In genomic region chr4:94473286-94473685, GRCm38 (mm10) we compare ENCODE assay signal across 19 mouse cellular contexts.
A peak's percentile ranks its signal among the peaks of the same experiment; 100 is the strongest.
DNase-seq lines count a peak whose midpoint lies in the region; ATAC-seq lines count a peak whose summit lies in the region.
"Had no signal": no experiment of that assay in that cellular context is flagged by ENCODE, and none has a peak within 500 bp of the region (broad histone marks: within the 10 kb centered on the region; RNA-seq: fewer than 3 reads in every experiment).

No protein-coding gene starts in this region.

- H3K27me3 ChIP-seq in heart, embryonic 11.5 days (ENCODE audit: control insufficient read depth, insufficient read depth, low read length), result no peaks in the 10 kb centered on the region
- H3K27me3 ChIP-seq: embryonic facial prominence, embryonic 13.5 days; forebrain, embryonic 13.5 days; heart, embryonic 13.5 days; hindbrain, embryonic 15.5 days had no signal

- H3K27ac ChIP-seq in heart, embryonic 11.5 days (ENCODE audit: low read depth, low read length), result no peak overlapping the region
- H3K27ac ChIP-seq: embryonic facial prominence, embryonic 13.5 days; forebrain, embryonic 13.5 days; heart, embryonic 13.5 days; hindbrain, embryonic 15.5 days had no signal

- DNase-seq in adrenal gland, adult 2 months, result peak; percentile 64
- DNase-seq in adrenal gland, adult 18-20 months (ENCODE audit: low spot score in 2 of 2), result no peak
- DNase-seq in heart, adult 8-10 months (ENCODE audit: low spot score), result peak; percentile 3
- peak; percentile 13 for DNase-seq in adrenal gland, postnatal 10 days
- peak; percentile 41 for DNase-seq in skeletal muscle tissue, adult 2 months (ENCODE audit: low read depth, low spot score)
- no peak for DNase-seq in frontal cortex, postnatal 10 days (ENCODE audit: low spot score in 2 of 2)
- DNase-seq: cerebellum, adult 11-12 months; cerebellum, adult 9-10 months; cerebellum, postnatal 25 days; forebrain, postnatal 0 days; heart, postnatal 36 days; kidney, adult 9 months had no signal

- no peaks in the 10 kb centered on the region for H3K4me1 ChIP-seq in heart, embryonic 11.5 days (ENCODE audit: control insufficient read depth, insufficient read depth, low read length)
- H3K4me1 ChIP-seq: embryonic facial prominence, embryonic 13.5 days; forebrain, embryonic 13.5 days; hindbrain, embryonic 15.5 days had no signal

- WGBS in heart, embryonic 11.5 days (ENCODE audit: insufficient replicate concordance), result 87% methylated on average over 1 of the region's 1 CpGs

- no peak for ATAC-seq in heart, embryonic 11.5 days (replicated peaks; ENCODE audit: insufficient number of reproducible peaks, low FRiP score, low TSS enrichment)
- ATAC-seq: forebrain, embryonic 13.5 days; forebrain, postnatal 0 days; inflammation-experienced regulatory T-cells, adult 6 months; intestine, postnatal 0 days had no signal

- H3K9ac ChIP-seq in heart, embryonic 11.5 days (ENCODE audit: low read depth, low read length), result no peak overlapping the region
- H3K9ac ChIP-seq: embryonic facial prominence, embryonic 13.5 days; forebrain, embryonic 13.5 days; forebrain, postnatal 0 days; heart, embryonic 13.5 days; hindbrain, embryonic 15.5 days had no signal

- H3K9me3 ChIP-seq in heart, embryonic 11.5 days (replicated peaks; ENCODE audit: control insufficient read depth, low read length), result no peaks in the 10 kb centered on the region
- H3K9me3 ChIP-seq: embryonic facial prominence, embryonic 13.5 days; forebrain, embryonic 13.5 days; heart, embryonic 13.5 days; hindbrain, embryonic 15.5 days had no signal

- no peaks in the 10 kb centered on the region for H3K36me3 ChIP-seq in heart, embryonic 11.5 days (ENCODE audit: control insufficient read depth, insufficient read depth, low read length)
- H3K36me3 ChIP-seq: embryonic facial prominence, embryonic 13.5 days; heart, embryonic 13.5 days; hindbrain, embryonic 15.5 days had no signal

- no peak overlapping the region for H3K4me2 ChIP-seq in heart, embryonic 11.5 days
- H3K4me2 ChIP-seq: embryonic facial prominence, embryonic 13.5 days; forebrain, embryonic 13.5 days; heart, embryonic 13.5 days; hindbrain, embryonic 15.5 days had no signal

- no peak overlapping the region for H3K4me3 ChIP-seq in heart, embryonic 11.5 days (ENCODE audit: low read depth, low read length)
- H3K4me3 ChIP-seq: embryonic facial prominence, embryonic 13.5 days; forebrain, embryonic 13.5 days; heart, embryonic 13.5 days; hindbrain, embryonic 15.5 days had no signal

Comparison
In these comparisons a context has a peak if more than half of its experiments do, and no peak if none do; other contexts are left out.
1. DNase-seq: peak in adrenal gland, adult 2 months (single experiment), heart, adult 8-10 months (single experiment), adrenal gland, postnatal 10 days (single experiment) and skeletal muscle tissue, adult 2 months (single experiment); none in adrenal gland, adult 18-20 months (0 of 2) and frontal cortex, postnatal 10 days (0 of 2).